Mouse (Mus musculus): Measurements from ENCODE around the gene Thrap3. TPM values are rescaled to one million over a fixed set of nuclear protein-coding genes. Genes with fewer than 3 reads are reported as not detected.

The Thrap3 gene
- polyA plus RNA-seq, 1 experiment from 2014 or later, result 136 TPM

GRCm38 (mm10) chr4:126148161-126148961 lies 54.2 kb downstream of the Thrap3 start:
- TF ChIP-seq CTCF (IDR thresholded peaks at IDR 0.05; ENCODE audit: low read depth), result peak; percentile 42
- Histone ChIP-seq H3K9me3 (replicated peaks; ENCODE audit: low read length) (no peaks in the 10 kb centered on the region), H3K4me1 (replicated peaks; ENCODE audit: insufficient read depth, low read length) (peaks cover 37% of the 10 kb centered on the region), H3K4me3 (replicated peaks; ENCODE audit: low read depth, low read length) (peak overlapping the region; percentile 55), H3K9ac (ENCODE audit: low read depth, low read length) (peak overlapping the region; percentile 87), H3K27ac (peak overlapping the region; percentile 96), H3K4me2 (ENCODE audit: low read length) (peak overlapping the region; percentile 66), H3K27me3 (ENCODE audit: insufficient read depth, low read length) (no peaks in the 10 kb centered on the region), H3K36me3 (ENCODE audit: insufficient read depth, low read length) (0 out of 2 replicates have a peak, but pooled peaks cover 14% of the 10 kb centered on the region)
- DNase-seq (ENCODE audit: low spot score), result peak; percentile 96
- under 1% methylated on average over 63 of the region's 67 CpGs for WGBS
- ATAC-seq (replicated peaks; ENCODE audit: low FRiP score, low read depth), result peak; percentile 63

- Histone ChIP-seq H3K4me2 (ENCODE audit: low read length) (peak within 1 kb of the TSS; percentile 66), H3K27ac (peak within 1 kb of the TSS; percentile 96), H3K9ac (ENCODE audit: low read depth, low read length) (peak within 1 kb of the TSS; percentile 87), H3K4me1 (replicated peaks; ENCODE audit: insufficient read depth, low read length) (peaks cover 37% of the 10 kb centered on the region), H3K36me3 (ENCODE audit: insufficient read depth, low read length) (0 out of 2 replicates have a peak, but pooled peaks cover 14% of the 10 kb centered on the region), H3K9me3 (replicated peaks; ENCODE audit: low read length) (no peaks in the 10 kb centered on the region), H3K27me3 (ENCODE audit: insufficient read depth, low read length) (no peaks in the 10 kb centered on the region), H3K4me3 (replicated peaks; ENCODE audit: low read depth, low read length) (peak within 1 kb of the TSS; percentile 55)
- DNase-seq (ENCODE audit: low spot score) (peak; percentile 97), ATAC-seq (replicated peaks; ENCODE audit: low FRiP score, low read depth) (peak; percentile 87)
- WGBS, result 2% methylated on average over 24 of the region's 24 CpGs
- TF ChIP-seq CTCF (IDR thresholded peaks at IDR 0.05; ENCODE audit: low read depth), result no peak
Observed at GRCm38 (mm10) chr4:126147533-126148160, 54.9 kb downstream of the Thrap3 start, which contains the start of gene Eva1b. TSS of gene Eva1b (plus strand) at chr4:126147744.

GRCm38 (mm10) chr4:126146974-126147532 lies 55.5 kb downstream of the Thrap3 start:
- Histone ChIP-seq H3K9ac (ENCODE audit: low read depth, low read length) (peak overlapping the region; percentile 87; the same call in 1 of the 2 replicates), H3K36me3 (ENCODE audit: insufficient read depth, low read length) (0 out of 2 replicates have a peak, but pooled peaks cover 13% of the 10 kb centered on the region), H3K4me2 (ENCODE audit: low read length) (peak overlapping the region; percentile 66), H3K4me3 (replicated peaks; ENCODE audit: low read depth, low read length) (no peak overlapping the region), H3K4me1 (replicated peaks; ENCODE audit: insufficient read depth, low read length) (peaks cover 37% of the 10 kb centered on the region), H3K9me3 (replicated peaks; ENCODE audit: low read length) (no peaks in the 10 kb centered on the region), H3K27me3 (ENCODE audit: insufficient read depth, low read length) (no peaks in the 10 kb centered on the region), H3K27ac (peak overlapping the region; percentile 96)
- DNase-seq (ENCODE audit: low spot score), result no peak
- TF ChIP-seq CTCF (IDR thresholded peaks at IDR 0.05; ENCODE audit: low read depth), result no peak
- WGBS, result 25% methylated on average over 9 of the region's 9 CpGs
- no peak for ATAC-seq (replicated peaks; ENCODE audit: low FRiP score, low read depth)

- Histone ChIP-seq H3K4me3 (replicated peaks; ENCODE audit: low read depth, low read length) (no peak overlapping the region), H3K9me3 (replicated peaks; ENCODE audit: low read length) (no peaks in the 10 kb centered on the region), H3K4me1 (replicated peaks; ENCODE audit: insufficient read depth, low read length) (peaks cover 24% of the 10 kb centered on the region), H3K36me3 (ENCODE audit: insufficient read depth, low read length) (no peaks in the 10 kb centered on the region), H3K27me3 (ENCODE audit: insufficient read depth, low read length) (no peaks in the 10 kb centered on the region), H3K9ac (ENCODE audit: low read depth, low read length) (no peak overlapping the region), H3K27ac (no peak overlapping the region), H3K4me2 (ENCODE audit: low read length) (no peak overlapping the region)
- no peak for DNase-seq (ENCODE audit: low spot score)
- WGBS, result 34% methylated on average over 4 of the region's 4 CpGs
- no peak for ATAC-seq (replicated peaks; ENCODE audit: low FRiP score, low read depth)
- TF ChIP-seq CTCF (IDR thresholded peaks at IDR 0.05; ENCODE audit: low read depth), result no peak
Observed at GRCm38 (mm10) chr4:126145396-126145795, 57.2 kb downstream of the Thrap3 start.

GRCm38 (mm10) chr4:126141021-126141420 lies 61.5 kb downstream of the Thrap3 start:
- H3K9ac ChIP-seq (ENCODE audit: low read depth, low read length), result no peak overlapping the region
- no peak for TF ChIP-seq CTCF (IDR thresholded peaks at IDR 0.05; ENCODE audit: low read depth)
- no peak overlapping the region for H3K4me2 ChIP-seq (ENCODE audit: low read length)
- no peaks in the 10 kb centered on the region for H3K27me3 ChIP-seq (ENCODE audit: insufficient read depth, low read length)
- ATAC-seq (replicated peaks; ENCODE audit: low FRiP score, low read depth) (no peak), DNase-seq (ENCODE audit: low spot score) (no peak)
- H3K27ac ChIP-seq, result peak overlapping the region; percentile 20; the same call in 1 of the 2 replicates
- WGBS, result 64% methylated on average over 5 of the region's 5 CpGs
- no peak overlapping the region for H3K4me3 ChIP-seq (replicated peaks; ENCODE audit: low read depth, low read length)
- H3K9me3 ChIP-seq (replicated peaks; ENCODE audit: low read length), result no peaks in the 10 kb centered on the region
- peaks cover 36% of the 10 kb centered on the region for H3K36me3 ChIP-seq (ENCODE audit: insufficient read depth, low read length)
- peaks cover 5% of the 10 kb centered on the region; the same call in 1 of the 2 replicates for H3K4me1 ChIP-seq (replicated peaks; ENCODE audit: insufficient read depth, low read length)

- Histone ChIP-seq H3K4me1 (replicated peaks; ENCODE audit: insufficient read depth, low read length) (peaks cover under 1% of the 10 kb centered on the region; the same call in 1 of the 2 replicates), H3K4me3 (replicated peaks; ENCODE audit: low read depth, low read length) (no peak overlapping the region), H3K27me3 (ENCODE audit: insufficient read depth, low read length) (no peaks in the 10 kb centered on the region), H3K4me2 (ENCODE audit: low read length) (no peak overlapping the region), H3K36me3 (ENCODE audit: insufficient read depth, low read length) (peaks cover 43% of the 10 kb centered on the region), H3K9ac (ENCODE audit: low read depth, low read length) (no peak overlapping the region), H3K9me3 (replicated peaks; ENCODE audit: low read length) (no peaks in the 10 kb centered on the region), H3K27ac (no peak overlapping the region)
- ATAC-seq (replicated peaks; ENCODE audit: low FRiP score, low read depth) (no peak), DNase-seq (ENCODE audit: low spot score) (no peak)
- 80% methylated on average over 4 of the region's 4 CpGs for WGBS
- no peak for TF ChIP-seq CTCF (IDR thresholded peaks at IDR 0.05; ENCODE audit: low read depth)
Observed at GRCm38 (mm10) chr4:126137773-126138172, 64.8 kb downstream of the Thrap3 start.
